Mouse (Mus musculus) heart, embryonic 15.5 days (tissue): ENCODE measurements around the gene Pitpnc1. TPM values are rescaled to one million over a fixed set of nuclear protein-coding genes. Genes with fewer than 3 reads are reported as not detected.

Experiments
- ATAC-seq: fragments of 200-750 bp; cut with Nextera tagmentation; replicated peaks from 2 replicates; pipeline ENCODE4 v1.8.0; 2017; ENCODE audit warnings: low read depth, moderate TSS enrichment; ENCODE audit not compliant: insufficient number of reproducible peaks, insufficient read depth, low FRiP score
- H3K27ac ChIP-seq: fragments of 300-500 bp; sonication (generic); 2 replicates; pipeline ENCODE4 v1.5.1; 2015; ENCODE audit warnings: mild to moderate bottlenecking, inconsistent platforms
- H3K27me3 ChIP-seq: fragments of 300-500 bp; sonication (generic); 2 replicates; pipeline ENCODE4 v1.6.1; 2015; ENCODE audit warnings: inconsistent platforms
- H3K36me3 ChIP-seq: fragments of 300-500 bp; sonication (generic); 2 replicates; pipeline ENCODE4 v1.6.1; 2015; ENCODE audit warnings: mild to moderate bottlenecking, inconsistent platforms
- H3K4me1 ChIP-seq: fragments of 300-500 bp; sonication (generic); replicated peaks from 2 replicates; pipeline ENCODE4 v1.6.1; 2015; ENCODE audit warnings: inconsistent platforms
- H3K4me2 ChIP-seq: fragments of 300-500 bp; sonication (generic); 2 replicates; pipeline ENCODE4 v1.6.1; 2015; ENCODE audit warnings: inconsistent platforms, mild to moderate bottlenecking, moderate library complexity
- H3K4me3 ChIP-seq: fragments of 300-500 bp; sonication (generic); 2 replicates; pipeline ENCODE4 v1.5.1; 2015; ENCODE audit warnings: mild to moderate bottlenecking, inconsistent platforms
- H3K9ac ChIP-seq: fragments of 300-500 bp; sonication (generic); 2 replicates; pipeline ENCODE4 v1.6.1; 2015; ENCODE audit warnings: mild to moderate bottlenecking, inconsistent platforms
- H3K9me3 ChIP-seq: fragments of 300-500 bp; sonication (generic); replicated peaks from 2 replicates; pipeline ENCODE4 v1.6.1; 2016; ENCODE audit warnings: inconsistent platforms
- WGBS: fragments of 180-500 bp; shearing (Covaris S2); methylation state at CpG from one replicate; pipeline ENCODE4 v1.1.7; 2015; ENCODE audit warnings: mixed read lengths; 5-methylcytosine and 5-hydroxymethylcytosine counted together
- polyA plus RNA-seq: library from polyadenylated mRNA; unstranded; fragments of >200 nt; fragmentation: Nextera tagmentation; extraction: Ambion mirVana; gene quantifications from 2 replicates; pipeline ENCODE4 v1.2.1, GENCODE M21; 2015

Gene Pitpnc1
- polyA plus RNA-seq, 1 experiment from 2014 or later, result 18.0 TPM

- Histone ChIP-seq H3K4me2 (no peak overlapping the region), H3K4me1 (peaks cover 5% of the 10 kb centered on the region; the same call in 1 of the 2 replicates)
- WGBS, result 92% methylated on average over 3 of the region's 3 CpGs
Measured at GRCm38 (mm10) chr11:107283632-107284031, 186.9 kb downstream of the Pitpnc1 start.

GRCm38 (mm10) chr11:107282481-107282880, 188.0 kb downstream of the Pitpnc1 start:
- Histone ChIP-seq H3K9me3 (no peaks in the 10 kb centered on the region), H3K4me1 (peaks cover 5% of the 10 kb centered on the region; the same call in 1 of the 2 replicates), H3K4me2 (no peak overlapping the region), H3K9ac (no peak overlapping the region), H3K27ac (no peak overlapping the region), H3K27me3 (no peaks in the 10 kb centered on the region), H3K36me3 (no peaks in the 10 kb centered on the region), H3K4me3 (no peak overlapping the region)
- 90% methylated on average over 7 of the region's 7 CpGs for whole genome bisulfite sequencing
- ATAC-seq, result no peak

More at GRCm38 (mm10) chr11:107283632-107284031, 186.9 kb downstream of the Pitpnc1 start:
- Histone ChIP-seq H3K9ac (no peak overlapping the region), H3K4me3 (no peak overlapping the region), H3K36me3 (no peaks in the 10 kb centered on the region), H3K27ac (no peak overlapping the region), H3K9me3 (no peaks in the 10 kb centered on the region), H3K27me3 (no peaks in the 10 kb centered on the region)
- no peak for ATAC-seq

DNA sequence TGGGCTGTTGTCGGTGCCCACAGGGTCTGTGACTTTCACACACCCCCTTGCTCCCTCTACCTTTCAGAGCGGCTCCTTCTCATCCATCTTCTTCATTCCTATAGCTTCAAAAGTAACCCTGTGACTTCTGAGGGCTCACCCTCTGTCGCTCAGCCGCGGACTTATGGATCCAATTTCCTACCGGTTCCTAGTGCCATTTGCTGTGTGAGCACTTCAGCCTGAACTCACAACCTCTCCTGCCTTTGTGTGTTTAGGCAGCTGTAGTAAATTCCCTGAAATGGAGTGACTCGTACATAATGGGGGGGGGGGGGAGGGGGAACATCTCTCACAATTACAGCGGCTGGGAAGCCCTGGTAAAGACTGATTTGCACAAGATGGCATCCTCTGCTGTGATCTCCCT, 191.2 kb downstream of the Pitpnc1 start:
- Histone ChIP-seq H3K4me1 (peaks cover 18% of the 10 kb centered on the region), H3K27ac (no peak overlapping the region), H3K4me2 (no peak overlapping the region), H3K9ac (no peak overlapping the region), H3K4me3 (no peak overlapping the region), H3K9me3 (no peaks in the 10 kb centered on the region), H3K36me3 (no peaks in the 10 kb centered on the region), H3K27me3 (no peaks in the 10 kb centered on the region)
- 60% methylated on average over 8 of the region's 8 CpGs for WGBS
- ATAC-seq, result no peak

DNA sequence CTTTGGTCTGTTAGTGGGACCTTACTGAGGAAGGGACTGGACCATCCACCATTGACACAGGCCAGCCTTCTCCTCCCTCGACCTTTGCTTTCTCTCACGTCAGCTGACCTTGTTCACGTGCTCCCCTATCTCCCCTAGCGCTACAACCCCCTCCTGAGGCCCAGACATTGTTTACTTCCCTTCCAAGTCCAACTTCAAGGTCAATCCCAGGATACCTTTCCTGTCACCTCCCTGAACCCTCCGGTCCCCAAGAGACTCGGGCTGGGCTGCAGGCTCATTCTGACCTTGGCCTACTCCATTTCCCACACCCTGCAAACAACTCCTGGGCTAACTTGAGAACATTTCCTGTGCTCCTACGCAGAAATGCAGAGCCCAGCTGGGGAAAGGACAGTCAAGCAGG, 193.6 kb downstream of the Pitpnc1 start:
- H3K4me3 ChIP-seq, result no peak overlapping the region
- H3K9ac ChIP-seq, result no peak overlapping the region
- peak; percentile 54 for ATAC-seq
- H3K27ac ChIP-seq, result no peak overlapping the region
- no peaks in the 10 kb centered on the region for H3K27me3 ChIP-seq
- H3K4me1 ChIP-seq, result peaks cover 37% of the 10 kb centered on the region
- H3K36me3 ChIP-seq, result no peaks in the 10 kb centered on the region
- no peaks in the 10 kb centered on the region for H3K9me3 ChIP-seq
- no peak overlapping the region for H3K4me2 ChIP-seq
- 47% methylated on average over 7 of the region's 7 CpGs for WGBS

- 66% methylated on average over 3 of the region's 3 CpGs for WGBS
- no peaks in the 10 kb centered on the region for H3K36me3 ChIP-seq
- H3K9ac ChIP-seq, result no peak overlapping the region
- H3K9me3 ChIP-seq, result no peaks in the 10 kb centered on the region
- H3K27me3 ChIP-seq, result no peaks in the 10 kb centered on the region
- H3K4me1 ChIP-seq, result peaks cover 40% of the 10 kb centered on the region
- H3K27ac ChIP-seq, result no peak overlapping the region
- no peak overlapping the region for H3K4me3 ChIP-seq
- no peak for ATAC-seq
- H3K4me2 ChIP-seq, result no peak overlapping the region
Measured at GRCm38 (mm10) chr11:107276337-107276736, 194.2 kb downstream of the Pitpnc1 start.

GRCm38 (mm10) chr11:107275902-107276301, 194.6 kb downstream of the Pitpnc1 start:
- Histone ChIP-seq H3K4me2 (no peak overlapping the region), H3K27me3 (no peaks in the 10 kb centered on the region), H3K9me3 (no peaks in the 10 kb centered on the region), H3K9ac (no peak overlapping the region), H3K36me3 (no peaks in the 10 kb centered on the region), H3K4me3 (no peak overlapping the region), H3K4me1 (peaks cover 40% of the 10 kb centered on the region), H3K27ac (no peak overlapping the region)
- no peak for ATAC-seq
- 20% methylated on average over 6 of the region's 6 CpGs for whole genome bisulfite sequencing

GRCm38 (mm10) chr11:107274206-107274605, 196.3 kb downstream of the Pitpnc1 start:
- no peaks in the 10 kb centered on the region for H3K9me3 ChIP-seq
- ATAC-seq, result no peak
- H3K27ac ChIP-seq, result no peak overlapping the region
- H3K36me3 ChIP-seq, result no peaks in the 10 kb centered on the region
- H3K4me2 ChIP-seq, result no peak overlapping the region
- no peaks in the 10 kb centered on the region for H3K27me3 ChIP-seq
- H3K4me3 ChIP-seq, result no peak overlapping the region
- 53% methylated on average over 9 of the region's 9 CpGs for WGBS
- H3K4me1 ChIP-seq, result peaks cover 40% of the 10 kb centered on the region
- H3K9ac ChIP-seq, result no peak overlapping the region

- 35% methylated on average over 11 of the region's 11 CpGs for WGBS
- Histone ChIP-seq H3K27me3 (no peaks in the 10 kb centered on the region), H3K9me3 (no peaks in the 10 kb centered on the region), H3K27ac (peak overlapping the region; percentile 76), H3K4me2 (peak overlapping the region; percentile 50), H3K36me3 (no peaks in the 10 kb centered on the region), H3K4me3 (no peak overlapping the region), H3K9ac (no peak overlapping the region), H3K4me1 (peaks cover 40% of the 10 kb centered on the region)
- ATAC-seq, result 0 out of 2 replicates have a peak, but pooled peaks have one; percentile 23
Measured at GRCm38 (mm10) chr11:107272351-107272975, 198.0 kb downstream of the Pitpnc1 start.

GRCm38 (mm10) chr11:107270564-107270963, 199.9 kb downstream of the Pitpnc1 start:
- Histone ChIP-seq H3K4me1 (peaks cover 27% of the 10 kb centered on the region), H3K27me3 (no peaks in the 10 kb centered on the region), H3K4me3 (no peak overlapping the region), H3K4me2 (no peak overlapping the region), H3K36me3 (no peaks in the 10 kb centered on the region), H3K9ac (no peak overlapping the region), H3K9me3 (no peaks in the 10 kb centered on the region), H3K27ac (no peak overlapping the region)
- WGBS, result 86% methylated on average over 9 of the region's 9 CpGs
- ATAC-seq, result no peak

GRCm38 (mm10) chr11:107267522-107267921, 203.0 kb downstream of the Pitpnc1 start:
- peaks cover 13% of the 10 kb centered on the region for H3K4me1 ChIP-seq
- no peaks in the 10 kb centered on the region for H3K9me3 ChIP-seq
- no peak overlapping the region for H3K27ac ChIP-seq
- WGBS, result 97% methylated on average over 3 of the region's 3 CpGs
- no peak overlapping the region for H3K9ac ChIP-seq
- H3K27me3 ChIP-seq, result no peaks in the 10 kb centered on the region
- H3K4me2 ChIP-seq, result no peak overlapping the region
- no peak overlapping the region for H3K4me3 ChIP-seq
- ATAC-seq, result no peak
- no peaks in the 10 kb centered on the region for H3K36me3 ChIP-seq

DNA sequence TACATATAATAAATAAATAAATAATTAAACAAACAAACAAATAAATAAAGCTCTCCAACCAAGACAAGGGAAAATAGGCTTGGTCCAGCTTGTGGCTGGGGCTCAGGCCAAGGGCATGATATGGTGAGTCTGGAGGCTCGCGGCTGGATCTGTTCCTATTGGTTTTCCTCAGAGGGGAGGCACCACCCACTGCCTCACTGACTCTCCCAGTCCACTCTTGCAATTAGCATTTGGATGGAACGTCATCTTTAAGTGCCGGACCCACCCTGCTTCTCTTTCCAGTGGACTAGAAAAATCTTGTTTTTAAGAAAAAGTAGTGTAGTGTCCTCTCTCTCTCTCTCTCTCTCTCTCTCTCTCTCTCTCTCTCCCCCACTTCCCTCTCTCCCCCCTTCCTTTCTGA, 204.6 kb downstream of the Pitpnc1 start:
- no peak for ATAC-seq
- no peak overlapping the region for H3K4me3 ChIP-seq
- H3K27ac ChIP-seq, result no peak overlapping the region
- H3K36me3 ChIP-seq, result no peaks in the 10 kb centered on the region
- WGBS, result 92% methylated on average over 4 of the region's 4 CpGs
- H3K9ac ChIP-seq, result no peak overlapping the region
- H3K4me2 ChIP-seq, result no peak overlapping the region
- peaks cover 4% of the 10 kb centered on the region; the same call in 1 of the 2 replicates for H3K4me1 ChIP-seq
- no peaks in the 10 kb centered on the region for H3K27me3 ChIP-seq
- H3K9me3 ChIP-seq, result no peaks in the 10 kb centered on the region
